Mouse (Mus musculus) embryonic facial prominence, embryonic 12.5 days (tissue): ENCODE data around the gene Dmd. TPM values are rescaled to one million over a fixed set of nuclear protein-coding genes. Genes with fewer than 3 reads are reported as not detected.

Experiments used
- ATAC-seq: fragments of 200-750 bp; cut with Nextera tagmentation; 2 replicates; pipeline ENCODE4 v1.8.0; 2017; ENCODE audit not compliant: insufficient number of reproducible peaks, insufficient read depth, low FRiP score, low TSS enrichment
- H3K27ac ChIP-seq: fragments of 300-500 bp; sonication (generic); 2 replicates; pipeline ENCODE4 v1.5.1; 2016; ENCODE audit warnings: mild to moderate bottlenecking
- H3K27me3 ChIP-seq: fragments of 300-500 bp; sonication (generic); 2 replicates; pipeline ENCODE4 v1.6.1; 2016; ENCODE audit warnings: mild to moderate bottlenecking, moderate library complexity
- H3K36me3 ChIP-seq: fragments of 300-500 bp; sonication (generic); 2 replicates; pipeline ENCODE4 v1.6.1; 2016; ENCODE audit warnings: mild to moderate bottlenecking
- H3K4me1 ChIP-seq: fragments of 300-500 bp; sonication (generic); 2 replicates; pipeline ENCODE4 v1.6.1; 2016
- H3K4me2 ChIP-seq: fragments of 300-500 bp; sonication (generic); replicated peaks from 2 replicates; pipeline ENCODE4 v1.6.1; 2016; ENCODE audit warnings: mild to moderate bottlenecking, moderate library complexity
- H3K4me3 ChIP-seq: fragments of 300-500 bp; sonication (generic); 2 replicates; pipeline ENCODE4 v1.5.1; 2016; ENCODE audit warnings: mild to moderate bottlenecking
- H3K9ac ChIP-seq: fragments of 300-500 bp; sonication (generic); 2 replicates; pipeline ENCODE4 v1.6.1; 2016; ENCODE audit warnings: mild to moderate bottlenecking, moderate library complexity
- H3K9me3 ChIP-seq: fragments of 300-500 bp; sonication (generic); 2 replicates; pipeline ENCODE4 v1.6.1; 2016; ENCODE audit warnings: mild to moderate bottlenecking, moderate library complexity
- whole genome bisulfite sequencing: fragments of 180-500 bp; shearing (Covaris S2); methylation state at CpG from one replicate; pipeline ENCODE4 v1.1.7; 2016; 5-methylcytosine and 5-hydroxymethylcytosine counted together
- polyA plus RNA-seq: library from polyadenylated mRNA; unstranded; fragments of >200 nt; fragmentation: Nextera tagmentation; extraction: Ambion mirVana; gene quantifications from 2 replicates; pipeline ENCODE4 v1.2.1, GENCODE M21; 2016

Dmd gene
- polyA plus RNA-seq, 1 experiment from 2014 or later: 14.6 TPM

DNA sequence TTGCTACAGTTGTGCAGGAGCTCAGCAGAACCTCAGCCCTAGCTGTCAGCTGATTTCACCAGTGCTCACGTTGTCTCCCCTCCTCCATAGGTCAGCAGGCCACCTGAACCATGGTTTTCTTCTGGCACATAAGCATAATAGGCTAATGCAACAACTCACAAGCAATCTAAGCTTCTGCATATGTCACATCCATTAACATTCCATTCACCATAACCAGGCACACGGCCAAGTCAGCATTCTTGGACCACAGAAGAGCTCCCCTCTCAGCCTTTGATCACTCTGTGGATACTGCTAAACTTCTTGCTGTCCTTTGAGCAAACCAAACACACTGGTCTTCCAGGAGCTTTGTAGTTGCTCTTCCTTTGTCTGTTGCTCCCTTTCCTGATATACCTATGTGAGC lies 2238.9 kb downstream of the Dmd start:
- ATAC-seq: no peak
- H3K36me3 ChIP-seq: no peaks in the 10 kb centered on the region
- H3K27ac ChIP-seq: no peak overlapping the region
- WGBS: 34% methylated on average over 2 of the region's 2 CpGs
- no peaks in the 10 kb centered on the region for H3K27me3 ChIP-seq
- H3K9me3 ChIP-seq: no peaks in the 10 kb centered on the region
- H3K4me3 ChIP-seq: no peak overlapping the region
- no peaks in the 10 kb centered on the region for H3K4me1 ChIP-seq
- no peak overlapping the region for H3K4me2 ChIP-seq
- H3K9ac ChIP-seq: no peak overlapping the region

DNA sequence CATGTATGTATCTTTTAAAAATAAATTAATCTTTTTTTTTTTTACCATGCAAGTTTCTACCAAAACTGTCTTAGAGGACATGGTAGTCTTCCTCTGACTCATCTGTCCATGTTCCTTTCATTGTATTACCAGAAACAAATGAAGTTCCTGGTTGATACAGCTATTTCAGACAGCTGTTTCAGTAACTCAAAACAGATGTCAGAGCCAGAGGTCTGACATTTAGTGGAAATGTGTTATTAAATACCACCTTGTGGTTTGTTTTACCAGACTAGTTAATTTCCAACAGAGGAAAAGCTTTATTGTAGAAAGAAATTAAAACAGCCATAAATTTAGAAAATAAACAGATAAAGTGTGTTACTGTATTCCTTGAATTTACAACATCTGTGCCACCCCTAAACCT lies 2245.2 kb downstream of the Dmd start:
- H3K36me3 ChIP-seq: no peaks in the 10 kb centered on the region
- 0 out of 2 replicates have a peak, but pooled peaks cover 3% of the 10 kb centered on the region for H3K27me3 ChIP-seq
- H3K4me3 ChIP-seq: no peak overlapping the region
- H3K4me1 ChIP-seq: no peaks in the 10 kb centered on the region
- no peaks in the 10 kb centered on the region for H3K9me3 ChIP-seq
- no peak for ATAC-seq
- no peak overlapping the region for H3K9ac ChIP-seq
- H3K27ac ChIP-seq: no peak overlapping the region
- no peak overlapping the region for H3K4me2 ChIP-seq

DNA sequence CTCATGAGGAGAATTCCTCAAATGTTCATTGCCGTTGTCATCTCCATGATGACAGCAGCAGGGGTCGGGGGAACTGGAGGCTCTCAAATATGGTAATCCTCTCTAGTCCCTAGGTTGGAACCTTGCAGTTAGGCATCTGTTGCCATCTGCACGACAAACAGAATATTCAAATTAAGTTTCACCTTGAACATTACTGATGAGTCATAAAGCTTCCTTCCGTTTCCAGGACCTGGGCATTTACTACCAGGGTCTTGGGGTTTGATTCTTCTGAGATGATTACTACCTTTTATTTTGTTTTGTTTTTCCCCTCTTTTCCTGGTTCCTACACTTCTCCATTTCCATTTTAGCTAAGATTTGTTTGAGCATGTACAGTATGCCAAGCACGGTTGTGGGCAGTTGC lies 2249.0 kb downstream of the Dmd start:
- no peak overlapping the region for H3K27ac ChIP-seq
- no peak overlapping the region for H3K9ac ChIP-seq
- no peaks in the 10 kb centered on the region for H3K4me1 ChIP-seq
- no peaks in the 10 kb centered on the region for H3K36me3 ChIP-seq
- no peaks in the 10 kb centered on the region for H3K9me3 ChIP-seq
- no peak overlapping the region for H3K4me2 ChIP-seq
- 82% methylated on average over 5 of the region's 5 CpGs for WGBS
- H3K27me3 ChIP-seq: 0 out of 2 replicates have a peak, but pooled peaks cover 3% of the 10 kb centered on the region
- no peak overlapping the region for H3K4me3 ChIP-seq
- ATAC-seq: no peak

DNA sequence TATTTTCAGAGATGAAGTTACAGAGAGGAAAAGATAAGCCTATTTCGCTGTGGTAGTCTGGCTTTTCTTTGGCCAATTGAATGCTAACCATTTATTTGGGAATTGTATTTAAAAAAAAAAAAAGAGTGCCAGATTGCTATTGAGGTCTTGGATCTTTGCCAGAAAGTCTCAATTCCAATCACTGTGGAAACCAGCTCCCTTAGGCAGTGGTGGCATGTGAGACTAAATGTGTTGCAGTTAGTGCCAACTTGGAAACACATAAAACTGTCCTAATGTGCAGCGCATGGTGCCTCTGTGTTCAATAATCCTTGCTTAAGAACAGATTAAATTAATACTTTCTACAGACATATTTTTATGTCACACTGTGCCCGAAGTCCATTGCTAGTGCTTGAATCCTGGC lies 2250.7 kb downstream of the Dmd start:
- no peak for ATAC-seq
- Histone ChIP-seq H3K36me3 (no peaks in the 10 kb centered on the region), H3K4me2 (no peak overlapping the region), H3K27me3 (0 out of 2 replicates have a peak, but pooled peaks cover 3% of the 10 kb centered on the region), H3K4me3 (no peak overlapping the region), H3K9ac (no peak overlapping the region), H3K9me3 (no peaks in the 10 kb centered on the region), H3K4me1 (no peaks in the 10 kb centered on the region), H3K27ac (no peak overlapping the region)
- WGBS: 79% methylated on average over 3 of the region's 3 CpGs

DNA sequence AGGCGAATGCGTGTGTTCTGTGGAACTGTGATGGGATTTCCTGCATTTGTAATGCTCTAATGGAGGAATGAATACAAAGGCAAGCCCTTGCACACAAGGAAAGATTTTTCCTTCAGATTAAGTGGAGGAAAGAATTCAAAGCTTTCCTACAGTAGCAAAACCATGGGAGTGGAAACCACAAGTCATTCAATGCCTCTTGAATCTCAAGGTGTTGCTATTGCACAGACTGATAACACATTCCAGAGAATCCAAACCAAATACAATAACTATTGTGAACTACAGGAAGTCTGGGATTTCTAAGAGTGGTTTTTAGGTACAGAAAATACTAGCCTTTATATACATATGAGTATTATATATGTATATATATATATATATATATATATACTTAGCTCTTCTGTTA lies 2258.3 kb downstream of the Dmd start:
- H3K27ac ChIP-seq: no peak overlapping the region

DNA sequence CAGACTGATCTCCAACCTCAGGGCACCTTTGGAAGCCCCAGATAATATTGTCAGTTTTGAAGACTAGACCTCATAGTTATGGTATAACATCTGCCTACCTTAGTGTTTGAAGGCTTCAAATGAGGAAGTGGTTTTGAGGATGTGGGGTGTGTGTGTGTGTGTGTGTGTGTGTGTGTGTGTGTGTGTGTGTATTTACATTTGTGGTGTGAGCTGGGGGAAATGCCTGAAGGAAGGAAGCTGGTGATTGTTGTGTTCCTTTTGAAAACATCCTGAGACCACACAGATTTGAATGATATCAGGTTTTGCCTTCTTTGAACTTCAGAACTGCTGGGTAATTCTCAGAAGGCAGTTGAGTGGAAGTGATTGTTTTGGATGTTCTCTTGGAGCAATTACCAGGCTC lies 2278.2 kb downstream of the Dmd start:
- Histone ChIP-seq H3K27ac (no peak overlapping the region), H3K4me3 (no peak overlapping the region), H3K27me3 (no peaks in the 10 kb centered on the region), H3K36me3 (no peaks in the 10 kb centered on the region), H3K9me3 (no peaks in the 10 kb centered on the region), H3K4me1 (no peaks in the 10 kb centered on the region), H3K4me2 (no peak overlapping the region), H3K9ac (no peak overlapping the region)
- ATAC-seq: no peak

More for the DNA sequence above, 2258.3 kb downstream of the Dmd start:
- Histone ChIP-seq H3K36me3 (no peaks in the 10 kb centered on the region), H3K4me2 (no peak overlapping the region), H3K9ac (no peak overlapping the region), H3K27me3 (no peaks in the 10 kb centered on the region), H3K4me3 (no peak overlapping the region), H3K4me1 (no peaks in the 10 kb centered on the region), H3K9me3 (no peaks in the 10 kb centered on the region)
- WGBS: 90% methylated on average over 2 of the region's 2 CpGs
- no peak for ATAC-seq

DNA sequence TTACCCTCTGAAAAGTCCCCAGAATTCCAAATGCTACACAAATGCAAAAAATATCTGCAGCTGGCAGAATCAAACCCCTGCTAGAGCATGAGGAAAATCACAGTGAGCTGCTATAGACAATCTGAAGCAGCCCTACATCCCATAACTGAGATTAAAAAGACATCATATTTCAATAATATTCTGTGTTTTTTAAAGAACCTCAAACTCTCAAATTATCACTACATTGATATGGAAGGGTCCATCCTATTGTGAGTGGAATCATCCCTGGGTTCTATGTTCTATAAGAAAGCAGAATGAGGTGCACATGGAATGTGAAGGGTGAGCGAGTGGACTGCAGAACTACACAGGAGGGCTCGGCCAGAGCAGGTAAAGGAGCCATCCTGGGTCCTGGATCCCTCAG lies 2300.7 kb downstream of the Dmd start, which contains the start of gene Fthl17a:
Fthl17a (plus strand) TSS at position 301 of the 400 bp plus-strand sequence.
- H3K4me2 ChIP-seq: no peak within 1 kb of the TSS
- H3K9me3 ChIP-seq: no peaks in the 10 kb centered on the region
- H3K4me1 ChIP-seq: no peaks in the 10 kb centered on the region
- no peak within 1 kb of the TSS for H3K4me3 ChIP-seq
- no peaks in the 10 kb centered on the region for H3K27me3 ChIP-seq
- WGBS: 89% methylated on average over 2 of the region's 2 CpGs
- H3K36me3 ChIP-seq: no peaks in the 10 kb centered on the region
- no peak within 1 kb of the TSS for H3K9ac ChIP-seq
- ATAC-seq: no peak
- no peak within 1 kb of the TSS for H3K27ac ChIP-seq
